Mouse (Mus musculus) ES-E14 (cell line): Measurements from ENCODE around the gene Gab1.

Source experiments
- CHD2 ChIP-seq: IDR thresholded peaks from 2 replicates; pipeline ENCODE4 v1.6.1; 2014; ENCODE audit warnings: mild to moderate bottlenecking, low read depth, low read length, inconsistent platforms
- MAFK ChIP-seq: IDR thresholded peaks from 2 replicates; pipeline ENCODE4 v1.6.1; 2014; ENCODE audit warnings: mild to moderate bottlenecking, low read depth, low read length, inconsistent platforms; ENCODE audit not compliant: insufficient read depth

GRCm38 (mm10) chr8:80749091-80749490 lies 131.2 kb downstream of the Gab1 start:
- no peak for TF ChIP-seq MAFK
- TF ChIP-seq CHD2: no peak
